Mouse (Mus musculus): ENCODE results near the gene Kcnq5.

GRCm38 (mm10) chr1:21383256-21383655, 578.5 kb downstream of the Kcnq5 start, which contains the start of gene Khdc1b:
- TF ChIP-seq CTCF (IDR thresholded peaks at IDR 0.05; ENCODE audit: control insufficient read depth, insufficient read depth, insufficient replicate concordance, low read depth, low read length): no peak
- TF ChIP-seq POLR2A (IDR thresholded peaks at IDR 0.05; ENCODE audit: control insufficient read depth, low read depth, low read length): no peak
